Mouse (Mus musculus): Measurements from ENCODE around the gene Eva1b.
A peak's percentile ranks its signal among the peaks of the same experiment; 100 is the strongest.

Gene Eva1b

DNA sequence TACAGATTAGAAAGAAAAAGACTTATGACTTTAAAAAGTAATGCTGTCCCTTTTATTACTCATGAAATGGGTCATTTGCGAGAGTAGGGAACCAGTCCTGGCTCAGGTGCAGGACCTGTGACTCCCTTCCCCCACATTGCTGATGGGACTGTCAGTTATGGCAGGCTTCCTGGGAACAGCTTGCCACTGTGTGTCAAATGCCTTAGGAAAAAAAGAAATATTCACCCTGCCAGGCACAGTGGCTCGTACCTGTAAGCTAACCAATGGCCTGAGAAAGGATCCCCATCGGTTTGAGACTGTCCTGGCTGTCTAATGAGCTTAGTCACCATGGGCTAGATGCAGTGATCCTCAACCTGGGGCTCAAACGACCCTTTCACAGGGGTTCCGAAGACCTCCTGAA is 27.5 kb upstream of the Eva1b start:
- no peak for DNase-seq (ENCODE audit: low read depth, low spot score)

DNA sequence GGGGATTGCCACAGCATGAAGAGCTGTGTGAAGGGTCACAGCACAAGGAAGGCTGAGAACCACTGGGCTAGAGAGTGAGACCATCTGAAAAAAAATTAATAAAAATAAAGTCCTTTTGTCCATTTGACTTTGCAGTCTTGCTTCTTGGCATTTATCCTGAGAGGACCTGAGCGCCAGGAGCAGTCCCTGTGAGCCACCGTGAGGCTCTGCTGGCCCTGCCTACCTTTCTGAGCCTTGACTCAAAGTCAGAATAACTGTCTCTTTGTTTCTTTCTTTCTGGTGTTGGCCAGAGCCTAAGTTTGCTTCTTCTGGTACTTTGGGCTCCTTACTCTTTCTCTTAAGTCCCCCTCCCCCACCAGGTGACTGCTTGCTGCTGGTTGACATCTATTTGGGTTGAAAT is 27.0 kb upstream of the Eva1b start:
- no peak for DNase-seq (ENCODE audit: low read depth, low spot score)

DNA sequence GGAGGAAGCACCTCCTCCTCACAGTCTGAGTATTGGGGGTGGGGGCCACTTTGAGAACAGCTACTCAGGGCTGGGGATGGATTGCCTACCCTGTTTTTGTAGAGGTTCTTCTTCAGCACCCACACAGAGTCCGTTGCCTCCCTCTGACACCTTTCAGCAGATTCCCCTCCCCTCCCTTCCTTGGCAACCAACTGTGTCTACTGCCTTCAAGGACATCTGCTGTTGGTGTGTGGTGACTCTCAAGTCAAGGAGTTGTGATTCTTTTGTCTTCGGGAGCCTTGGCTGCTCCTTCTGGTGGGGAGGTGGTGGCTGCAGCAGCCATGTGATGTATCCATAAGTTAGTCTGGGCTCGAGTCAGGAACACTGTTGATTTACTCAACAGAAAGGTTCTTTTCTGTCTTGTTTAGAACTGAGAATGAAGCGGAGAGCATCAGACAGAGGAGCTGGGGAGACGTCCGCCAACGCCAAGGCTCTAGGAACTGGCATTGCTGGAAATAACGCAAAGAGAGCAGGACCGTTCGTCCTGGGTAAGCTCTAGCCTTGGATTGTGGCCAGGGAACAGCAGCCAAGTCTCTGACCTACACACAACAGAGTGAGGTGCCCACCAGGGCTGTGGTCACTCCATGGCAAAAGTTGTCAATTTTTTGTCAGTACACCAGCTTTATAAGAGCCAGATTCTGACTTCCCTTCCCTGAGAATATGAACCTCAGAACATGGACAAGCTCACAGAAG is 24.1 kb upstream of the Eva1b start:
- DNase-seq (ENCODE audit: low read depth, low spot score), result no peak

DNA sequence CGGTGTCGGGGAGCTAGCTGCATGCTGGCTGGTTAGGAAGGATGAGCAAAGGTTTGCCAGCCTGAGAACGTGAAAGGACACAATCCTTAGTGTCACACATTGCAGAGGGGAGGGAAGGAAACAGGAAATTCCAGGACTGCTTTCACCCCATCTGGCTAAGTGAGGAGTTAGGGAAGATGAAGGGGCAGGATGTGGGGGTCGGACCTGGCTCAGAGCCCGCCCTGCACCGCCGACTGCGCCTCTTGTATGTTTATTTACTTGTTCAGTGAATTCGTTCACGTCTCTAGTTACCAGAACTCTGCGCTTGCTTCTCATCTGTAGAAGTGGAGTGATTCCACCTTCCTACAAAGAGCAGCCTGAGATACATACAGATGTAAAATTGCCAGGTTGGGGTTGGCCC is 17.0 kb upstream of the Eva1b start:
- no peak for DNase-seq (ENCODE audit: low read depth, low spot score)

DNA sequence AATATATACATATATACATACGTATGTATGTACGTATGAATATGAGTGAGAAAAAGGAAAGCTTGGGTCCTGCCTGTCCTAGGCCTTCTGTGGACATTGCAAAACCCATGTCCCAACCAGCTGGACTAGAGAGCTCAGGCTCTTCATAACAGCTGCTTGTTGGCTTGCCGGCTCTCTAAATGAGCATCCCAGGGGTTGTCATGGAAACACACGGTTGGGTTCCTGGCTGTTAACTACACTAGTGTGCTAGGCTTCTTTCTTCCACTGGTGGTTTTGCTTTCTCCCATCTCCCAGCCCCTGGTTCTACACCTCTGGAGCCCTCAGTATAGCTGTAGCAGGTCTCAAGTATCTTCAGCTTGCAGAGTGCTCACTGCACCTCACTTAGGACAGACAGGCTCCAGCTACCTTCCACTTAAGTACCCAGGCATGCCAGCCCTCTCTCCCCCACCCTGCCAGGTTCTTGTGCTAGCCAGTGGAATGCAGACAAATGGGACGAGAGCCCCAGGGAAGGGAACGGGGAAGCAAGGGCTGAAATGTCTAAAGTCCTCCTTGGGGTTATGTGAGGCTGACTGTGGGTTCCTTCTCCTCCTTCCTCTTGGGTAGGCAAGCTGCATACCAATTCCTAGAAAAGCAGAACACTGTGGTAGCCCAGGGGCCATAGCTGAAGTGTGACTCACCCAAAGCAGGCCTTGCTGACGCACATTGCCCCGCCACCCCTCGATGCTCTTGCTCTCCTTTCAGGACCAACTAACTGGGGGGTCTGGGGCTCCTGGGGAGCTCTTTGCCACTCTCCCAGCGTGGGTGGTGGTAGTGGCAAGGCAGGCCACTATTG is 16.0 kb upstream of the Eva1b start:
- no peak for DNase-seq (ENCODE audit: low read depth, low spot score)

DNA sequence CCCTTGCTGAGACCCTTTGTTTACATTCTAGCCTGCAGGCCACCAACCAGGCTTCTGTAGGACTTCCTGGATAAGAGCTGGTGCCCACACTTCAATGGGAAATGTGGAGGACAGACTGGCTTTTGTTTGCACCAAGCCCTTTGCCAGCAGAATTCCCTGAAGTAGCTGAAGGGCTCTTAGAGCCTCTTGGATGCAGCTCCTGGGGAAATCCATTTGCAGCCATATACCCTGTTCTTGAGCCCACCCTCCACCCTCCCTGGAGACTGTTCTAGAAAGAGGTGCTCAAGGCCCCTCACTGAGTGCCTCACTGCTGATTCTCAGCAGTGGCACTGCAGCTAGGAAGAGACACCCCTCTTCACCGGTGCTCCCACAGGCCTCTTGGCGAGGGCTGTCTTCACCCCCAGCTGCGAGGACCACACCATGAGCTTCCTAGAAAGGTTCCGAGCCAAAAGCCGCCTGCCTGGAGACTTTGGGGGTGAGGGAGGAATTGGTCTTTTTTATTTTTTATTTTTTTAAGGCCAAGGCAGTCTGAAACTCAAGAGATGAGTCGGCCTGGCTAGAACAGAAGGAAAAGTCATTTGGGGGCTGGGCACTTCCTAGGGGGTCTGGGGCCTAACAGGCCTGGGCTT is 14.8 kb upstream of the Eva1b start:
- DNase-seq (ENCODE audit: low read depth, low spot score), result no peak

DNA sequence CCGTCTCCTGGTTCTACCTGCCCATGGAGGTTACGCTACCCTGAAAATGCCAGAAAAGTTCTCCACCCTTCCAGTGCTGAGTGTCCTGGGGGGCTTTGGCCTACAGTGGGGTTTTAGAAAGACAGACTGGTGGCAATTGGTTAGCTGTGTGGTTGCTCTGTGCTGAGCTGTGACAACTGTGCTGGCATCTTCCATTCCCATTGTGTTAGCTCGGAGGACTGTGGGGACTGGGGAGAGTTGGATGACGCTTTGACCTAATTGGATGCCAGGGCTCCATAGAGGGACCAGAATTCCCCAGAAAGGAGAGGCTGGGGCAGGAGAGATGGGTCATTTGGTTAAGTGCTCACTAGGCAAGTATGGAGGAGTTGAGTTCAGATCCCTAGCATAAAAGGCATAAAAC is 13.3 kb upstream of the Eva1b start:
- no peak for DNase-seq (ENCODE audit: low read depth, low spot score)

DNA sequence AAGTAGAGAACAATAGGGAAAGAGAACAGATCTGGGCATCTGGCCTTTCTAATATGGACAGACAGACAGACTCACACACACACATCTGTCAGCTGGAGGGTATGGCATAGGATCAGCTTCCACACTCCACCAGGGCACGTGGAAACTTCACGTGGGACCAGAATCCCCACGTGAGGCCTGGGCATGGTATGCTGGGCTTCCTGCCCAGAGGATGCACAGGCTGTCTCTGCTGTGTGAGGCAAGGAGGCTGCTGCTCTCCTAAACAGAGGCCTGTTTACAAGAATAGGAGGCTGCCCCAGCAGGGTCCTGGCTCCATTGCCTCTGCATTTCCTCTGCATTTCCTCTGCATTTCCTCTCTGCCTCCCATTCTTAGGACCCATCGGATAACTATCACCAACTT is 12.9 kb upstream of the Eva1b start:
- DNase-seq (ENCODE audit: low read depth, low spot score), result no peak

DNA sequence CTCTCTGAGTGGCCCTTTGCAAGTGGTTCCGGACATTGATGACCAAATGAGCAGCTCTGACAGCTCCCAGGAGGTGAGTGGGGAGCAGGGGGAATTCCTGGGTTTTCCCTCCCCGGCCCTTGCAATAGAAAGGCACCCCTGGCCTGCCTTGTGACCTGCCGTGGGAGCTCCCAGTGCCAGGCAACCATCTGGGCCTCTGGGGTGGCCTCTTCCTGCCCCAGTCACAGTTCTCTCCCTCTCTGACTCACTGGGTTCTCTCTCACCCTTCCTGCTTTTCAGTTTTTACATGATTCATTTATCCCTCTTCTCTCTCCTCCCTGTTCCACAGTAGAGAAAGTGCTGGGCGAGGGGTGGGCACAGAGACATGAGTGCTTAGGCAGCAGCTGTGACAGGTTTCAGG is 9.8 kb upstream of the Eva1b start:
- DNase-seq (ENCODE audit: low read depth, low spot score), result no peak

DNA sequence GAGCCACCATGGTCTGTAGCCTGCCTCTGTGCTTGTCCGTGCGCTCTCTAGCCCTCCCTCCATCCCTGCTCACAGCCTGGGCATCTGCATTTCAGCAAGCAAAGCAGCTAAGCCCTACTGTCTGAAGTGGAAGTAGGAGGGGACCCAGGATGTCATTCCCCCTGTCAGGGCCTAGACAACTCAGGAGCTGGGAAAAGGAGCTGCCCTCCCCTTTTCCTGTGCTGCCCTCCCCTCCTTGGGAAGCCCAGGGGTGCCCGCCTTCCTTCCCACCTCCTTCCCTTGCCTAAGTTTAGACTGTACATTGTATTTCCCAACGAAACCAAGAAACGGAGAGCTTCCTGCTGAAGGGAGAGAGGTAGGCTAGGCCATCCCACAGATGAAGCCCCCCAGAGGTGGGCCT is 6.5 kb upstream of the Eva1b start:
- DNase-seq (ENCODE audit: low read depth, low spot score), result no peak

DNA sequence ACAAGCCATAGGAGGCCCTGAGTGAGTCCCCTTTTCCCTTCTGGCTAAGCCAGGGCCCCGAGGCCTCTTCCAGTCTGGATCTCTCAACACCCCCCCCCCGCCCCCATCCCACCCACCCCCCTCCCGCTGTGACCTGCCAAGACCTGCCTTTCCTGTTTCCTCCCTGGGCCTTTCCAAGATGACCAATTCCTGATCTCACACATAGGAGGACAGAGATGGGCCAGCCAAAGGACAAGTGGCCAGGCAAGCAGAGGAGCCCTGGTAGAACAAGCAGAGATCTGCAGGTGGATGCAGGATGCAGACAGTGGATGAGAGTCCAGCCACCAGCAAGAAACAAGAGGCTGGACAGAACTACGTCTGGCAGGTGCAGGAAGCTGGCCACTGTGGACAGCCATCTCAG is 2.1 kb upstream of the Eva1b start:
- DNase-seq (ENCODE audit: low read depth, low spot score), result no peak

DNA sequence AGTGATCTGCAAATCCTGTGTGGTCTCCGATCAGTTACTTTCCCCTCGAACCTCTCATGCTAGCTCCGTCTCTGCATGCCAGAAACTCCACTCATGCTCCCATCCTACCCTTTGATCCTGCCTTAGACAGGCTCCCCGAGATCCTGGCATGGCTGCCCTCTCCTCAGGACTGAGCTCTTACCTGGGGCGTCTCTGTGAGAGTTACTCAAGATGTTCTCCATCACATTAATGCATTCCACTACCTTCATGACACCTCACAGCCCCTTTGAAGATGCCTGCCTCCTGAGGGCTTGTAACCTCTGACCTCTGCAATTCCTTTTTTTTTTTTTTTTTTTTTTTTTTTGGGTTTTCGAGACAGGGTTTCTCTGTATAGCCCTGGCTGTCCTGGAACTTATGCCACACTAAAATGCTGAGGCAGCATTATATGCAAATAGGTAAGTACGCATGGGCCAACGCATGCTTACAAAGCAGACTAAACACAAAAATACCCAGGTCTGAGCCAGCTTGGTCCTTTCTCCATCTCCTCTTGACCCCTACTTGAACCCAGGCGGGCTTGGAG is 491 bp upstream of the Eva1b start:
- DNase-seq (ENCODE audit: low read depth, low spot score), result no peak

DNA sequence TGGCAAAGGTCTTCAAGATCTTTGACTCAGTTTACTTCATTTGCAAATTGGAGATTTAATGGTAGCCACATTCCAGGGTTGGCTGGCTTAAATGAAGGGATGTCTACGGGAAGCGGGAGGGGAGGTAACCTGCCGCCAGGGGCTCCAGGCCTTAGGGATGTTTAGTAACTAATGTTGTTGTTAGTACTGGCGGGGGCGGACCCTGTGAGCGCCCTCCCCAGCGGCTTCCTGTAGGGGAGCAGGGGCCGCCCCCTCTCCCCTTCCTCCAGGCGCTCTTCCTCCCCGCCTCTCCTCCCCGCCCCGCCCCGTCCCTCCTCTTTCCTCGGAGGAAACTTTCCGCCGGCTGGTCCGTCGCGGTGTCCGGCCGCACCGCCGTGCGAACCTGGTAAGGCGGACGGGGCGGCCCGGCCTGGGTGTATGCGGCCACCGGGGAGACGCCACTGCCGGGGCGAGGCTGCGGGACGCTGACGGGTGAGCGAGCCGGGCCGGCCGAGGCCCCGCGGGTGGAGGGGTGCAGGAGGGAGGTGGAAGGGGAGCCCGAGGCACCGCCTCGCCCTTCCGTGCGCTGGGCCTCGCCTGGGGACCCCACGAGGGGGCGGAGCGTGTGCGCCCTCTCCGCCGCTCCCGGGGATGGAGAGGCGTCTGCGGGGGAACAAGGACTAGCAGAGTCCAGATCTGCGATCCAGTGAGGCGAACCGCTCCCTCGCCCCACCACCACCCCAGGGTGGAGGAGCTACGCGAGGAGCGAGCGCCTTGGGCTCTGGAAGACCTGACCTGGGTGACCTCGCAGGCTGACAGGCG is 817 bp downstream of the Eva1b start:
- DNase-seq (ENCODE audit: low read depth, low spot score), result peak; percentile 86

DNA sequence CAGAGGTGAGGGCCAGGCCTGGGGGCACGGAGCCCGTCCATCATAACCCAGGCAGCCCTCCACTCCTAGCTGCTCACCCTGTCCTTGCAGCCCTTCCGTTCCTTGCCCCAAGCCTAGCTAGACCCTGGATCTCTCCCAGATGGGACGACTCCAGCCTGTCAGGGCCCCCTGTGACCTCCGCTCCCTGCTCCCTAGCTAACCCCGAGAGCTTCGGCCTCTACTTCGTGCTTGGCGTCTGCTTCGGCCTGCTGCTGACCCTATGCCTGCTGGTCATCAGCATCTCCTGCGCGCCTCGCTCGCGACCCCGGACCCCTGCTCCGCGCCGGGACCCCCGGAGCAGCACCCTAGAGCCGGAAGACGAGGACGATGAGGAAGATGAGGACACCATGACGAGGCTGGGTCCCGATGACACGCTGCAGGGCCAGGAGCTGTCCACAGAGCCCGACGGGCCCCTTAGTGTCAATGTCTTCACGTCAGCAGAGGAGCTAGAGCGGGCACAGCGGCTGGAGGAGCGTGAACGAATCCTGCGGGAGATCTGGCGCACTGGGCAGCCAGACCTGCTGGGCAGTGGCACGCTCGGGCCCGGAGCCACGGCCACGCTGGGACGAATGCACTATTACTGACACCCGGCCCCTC is 1.6 kb downstream of the Eva1b start:
- no peak for DNase-seq (ENCODE audit: low read depth, low spot score)

DNA sequence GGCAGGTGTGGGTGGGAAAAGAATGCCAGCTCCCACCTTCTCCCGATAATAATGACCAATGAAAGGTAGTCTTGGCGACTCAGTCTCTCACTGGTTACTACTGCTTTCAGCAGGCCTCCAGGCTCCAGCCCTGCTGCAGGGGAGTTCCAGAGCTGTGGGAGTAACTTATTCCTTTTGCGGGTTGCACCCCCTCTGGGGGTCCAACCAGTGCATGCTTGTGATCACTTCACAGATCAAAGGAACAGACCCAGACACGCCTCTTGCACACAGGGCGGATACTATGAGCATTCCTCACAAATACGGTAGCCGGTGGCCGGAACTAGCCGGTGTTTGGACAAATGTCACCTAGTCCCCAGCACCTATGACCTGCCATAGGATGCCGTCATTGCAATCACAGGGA is 2.3 kb downstream of the Eva1b start:
- DNase-seq (ENCODE audit: low read depth, low spot score), result peak; percentile 52

DNA sequence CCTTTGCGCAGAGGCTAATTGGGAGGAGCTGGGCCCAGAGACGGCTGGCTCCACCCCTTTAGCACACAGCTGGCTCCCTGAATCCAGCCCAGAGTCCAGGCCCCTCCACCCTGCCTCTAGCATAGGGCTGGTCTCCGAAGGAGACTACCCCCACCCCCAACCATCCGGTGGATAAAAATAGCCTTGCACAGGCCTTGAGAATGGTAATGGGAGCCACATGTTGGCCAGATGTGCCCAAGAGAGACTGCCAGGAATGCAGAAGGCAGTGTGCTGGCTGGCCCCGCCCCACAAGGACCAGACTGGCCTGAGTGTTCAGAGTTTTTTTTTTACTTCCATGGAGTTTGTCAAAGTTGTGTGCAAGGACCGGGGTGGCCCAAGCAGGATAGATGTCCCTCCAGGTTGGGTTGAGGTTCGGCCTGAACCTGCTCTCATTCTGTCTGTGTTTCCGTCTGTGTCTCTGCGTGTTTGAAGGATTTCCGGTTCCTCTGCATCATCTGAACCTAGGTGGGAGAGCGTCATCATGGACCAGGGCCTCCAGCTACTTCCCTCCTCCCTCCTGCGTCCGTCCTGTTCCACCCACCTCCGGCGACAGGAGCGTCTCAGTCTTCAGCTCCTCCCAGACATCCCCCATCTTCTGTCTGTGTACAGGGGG is 2.9 kb downstream of the Eva1b start:
- peak; percentile 91 for DNase-seq (ENCODE audit: low read depth, low spot score)

DNA sequence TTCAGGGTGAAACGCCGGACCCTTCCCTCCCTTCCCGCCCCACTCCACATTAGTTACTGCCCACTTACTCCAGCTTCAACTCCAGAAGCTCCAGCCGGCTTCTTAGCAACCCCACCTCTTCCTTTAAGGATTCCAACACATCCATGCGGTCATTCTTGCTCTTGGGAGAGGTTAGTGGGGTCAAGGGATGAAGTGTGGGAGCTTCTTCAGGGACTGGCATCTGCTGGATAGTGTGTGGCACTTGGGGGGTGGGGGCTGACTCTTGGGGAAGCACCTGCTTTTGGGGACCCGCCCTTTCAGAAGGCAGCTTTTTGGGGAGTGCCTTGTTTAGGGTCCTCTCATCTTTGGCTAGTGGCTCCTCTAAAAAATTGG is 3.4 kb downstream of the Eva1b start:
- DNase-seq (ENCODE audit: low read depth, low spot score), result no peak

DNA sequence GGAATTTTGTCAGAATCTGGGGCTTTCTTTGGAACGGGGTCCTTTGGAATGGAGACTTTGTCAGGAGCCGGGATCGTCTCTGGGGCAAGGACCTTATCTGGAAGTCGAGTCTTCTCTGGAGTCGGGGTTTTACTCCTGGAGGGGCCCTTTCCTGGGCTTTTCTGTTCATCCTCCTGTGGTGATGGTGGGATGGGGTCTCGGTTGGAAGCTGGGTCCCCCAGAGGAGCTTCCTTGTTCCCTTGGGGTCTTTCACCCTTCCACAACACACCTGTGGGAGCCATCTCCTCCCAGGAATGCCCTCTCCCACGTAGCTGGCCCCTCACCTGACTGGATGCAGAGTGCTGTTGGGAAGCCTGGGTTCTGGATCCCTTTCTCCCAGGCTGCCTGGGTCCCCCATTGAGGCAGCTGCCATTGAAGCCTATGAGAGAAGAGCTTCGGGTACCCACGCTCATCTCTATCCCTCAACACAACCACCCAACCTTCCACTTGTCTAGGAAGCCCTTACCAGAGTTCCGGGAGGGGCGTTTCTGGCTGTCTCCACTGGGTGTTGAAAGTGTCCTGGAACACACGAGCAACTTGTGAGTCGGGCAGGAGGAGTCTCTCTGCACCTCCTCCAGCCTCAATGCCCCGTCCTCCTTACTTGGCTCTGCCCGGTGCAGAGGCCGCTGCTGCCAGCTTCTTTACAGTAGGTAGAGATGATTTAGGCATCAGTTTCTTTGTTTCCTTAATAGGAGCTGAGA is 4.3 kb downstream of the Eva1b start:
- no peak for DNase-seq (ENCODE audit: low read depth, low spot score)

DNA sequence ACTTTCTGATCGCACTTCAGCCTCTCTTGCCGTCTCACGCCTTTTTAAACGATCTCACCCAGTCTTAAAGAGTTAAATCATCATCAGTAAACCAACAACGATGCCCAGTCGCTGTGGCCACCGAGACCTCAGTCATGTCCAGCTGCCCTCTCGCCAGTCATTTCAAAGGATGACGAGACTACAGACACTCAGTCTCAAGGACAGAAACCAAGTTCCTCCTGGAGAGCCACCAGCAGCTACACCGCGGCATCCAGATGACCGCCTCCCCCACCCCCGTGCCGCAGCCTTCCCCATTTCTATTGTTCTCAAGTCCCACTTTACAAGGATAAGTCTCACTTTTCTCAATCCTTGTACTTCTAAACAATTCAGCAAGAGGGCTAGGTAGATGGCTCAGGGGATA is 5.3 kb downstream of the Eva1b start:
- no peak for DNase-seq (ENCODE audit: low read depth, low spot score)

DNA sequence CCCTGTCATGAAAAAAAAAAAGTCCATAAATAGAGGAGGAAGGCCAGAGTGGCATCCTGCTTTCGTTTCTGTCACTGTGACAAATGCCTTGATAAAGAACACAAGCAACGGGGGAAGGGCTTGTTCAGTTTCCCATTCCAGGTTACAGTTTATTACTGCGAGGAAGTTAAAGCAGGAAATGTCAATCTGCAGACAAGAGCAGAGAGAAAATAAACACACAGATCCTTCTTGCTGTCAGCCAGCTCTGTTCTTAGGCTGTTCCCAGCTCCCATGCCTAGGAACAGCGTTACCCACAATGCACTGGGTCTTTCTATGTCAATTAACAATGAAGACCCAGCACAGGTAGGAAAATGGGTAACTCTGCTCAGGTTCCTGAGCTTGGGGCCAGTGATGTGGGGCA is 7.6 kb downstream of the Eva1b start:
- no peak for DNase-seq (ENCODE audit: low read depth, low spot score)

Data from ES-CJ7 (cell line).